In the genomic region with DNA sequence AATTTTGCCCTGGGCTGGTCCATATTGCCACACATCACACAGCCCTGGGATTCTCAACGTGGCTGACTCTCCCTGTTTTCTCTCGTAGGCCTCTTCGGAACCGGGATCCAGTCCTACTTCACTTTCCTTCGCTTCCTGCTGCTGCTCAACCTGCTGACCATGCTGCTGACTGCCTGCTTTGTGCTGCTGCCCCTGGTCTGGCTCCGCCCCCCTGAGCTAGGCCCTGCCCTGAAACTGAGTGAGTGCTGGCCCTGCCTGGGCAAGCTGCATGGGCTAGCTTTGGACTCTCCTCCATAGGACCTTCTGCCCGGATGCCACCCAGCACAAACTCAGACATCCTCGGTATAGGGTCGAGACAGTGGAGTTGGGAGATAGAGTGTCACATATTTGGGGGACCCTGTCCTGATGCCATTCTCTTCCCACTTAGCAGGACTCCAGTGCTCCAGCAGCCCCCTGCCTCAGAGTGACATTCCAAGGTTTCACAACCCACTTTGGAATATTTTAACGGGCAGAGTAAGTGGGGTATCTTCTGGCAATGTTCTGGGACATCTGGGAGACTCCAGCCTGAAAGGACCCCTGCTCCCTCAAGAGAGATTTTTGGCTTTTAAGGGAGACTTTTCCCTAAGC, we compare ENCODE assay signal across 8 mouse cellular contexts. TPM values are rescaled to one million over a fixed set of nuclear protein-coding genes. Genes with fewer than 3 reads are reported as not detected.
DNase-seq lines count a peak whose midpoint lies in the region; ATAC-seq and TF ChIP-seq lines count a peak whose summit lies in the region.

No protein-coding gene starts in this region.

- H3K27me3 ChIP-seq in erythroblast, embryonic 14.5 days (ENCODE audit: control insufficient read depth): no peaks in the 10 kb centered on the region; the same call in 1 of the 2 replicates
- peaks cover 27% of the 10 kb centered on the region for H3K27me3 ChIP-seq in hindbrain, embryonic 15.5 days
- H3K27me3 ChIP-seq in liver, embryonic 12.5 days (replicated peaks): no peaks in the 10 kb centered on the region; the same call in none of the 2 replicates

- H3K4me1 ChIP-seq in erythroblast, embryonic 14.5 days (ENCODE audit: control insufficient read depth): peaks cover 76% of the 10 kb centered on the region
- H3K4me1 ChIP-seq in hindbrain, embryonic 15.5 days (replicated peaks): peaks cover 42% of the 10 kb centered on the region
- H3K4me1 ChIP-seq in liver, embryonic 12.5 days: peaks cover 65% of the 10 kb centered on the region

- peak overlapping the region; percentile 54 for H3K4me2 ChIP-seq in hindbrain, embryonic 15.5 days
- peak overlapping the region; percentile 95 for H3K4me2 ChIP-seq in liver, embryonic 12.5 days

- DNase-seq in MN1 (ENCODE audit: low spot score): peak; percentile 33
- DNase-seq in retina, embryonic 14.5 days (ENCODE audit: low spot score): peak; percentile 23
- no peak for DNase-seq in left cerebral cortex, adult 2 months (ENCODE audit: extremely low spot score in 1 of 2, low spot score in 2 of 2)
- no peak for DNase-seq in gastrocnemius, postnatal 25 days

- ATAC-seq in hindbrain, embryonic 15.5 days (ENCODE audit: low FRiP score, low read depth): no peak
- ATAC-seq in liver, embryonic 12.5 days: peak; percentile 36; the same call in 1 of the 2 replicates
- no peak for ATAC-seq in cerebellum, adult (ENCODE audit: insufficient number of reproducible peaks, low FRiP score, low TSS enrichment)

- no peaks in the 10 kb centered on the region for H3K9me3 ChIP-seq in erythroblast, embryonic 14.5 days (ENCODE audit: control insufficient read depth, low read length)
- no peaks in the 10 kb centered on the region for H3K9me3 ChIP-seq in hindbrain, embryonic 15.5 days
- no peaks in the 10 kb centered on the region for H3K9me3 ChIP-seq in liver, embryonic 12.5 days (replicated peaks)

- no peak overlapping the region for H3K27ac ChIP-seq in hindbrain, embryonic 15.5 days (replicated peaks)
- peak overlapping the region; percentile 100 for H3K27ac ChIP-seq in liver, embryonic 12.5 days
- H3K27ac ChIP-seq in left cerebral cortex, adult 2 months: no peak overlapping the region

- 42% methylated on average over 10 of the region's 10 CpGs for WGBS in hindbrain, embryonic 15.5 days
- WGBS in liver, embryonic 12.5 days (ENCODE audit: insufficient replicate concordance): 36% methylated on average over 10 of the region's 10 CpGs

- H3K36me3 ChIP-seq in erythroblast, embryonic 14.5 days (ENCODE audit: control insufficient read depth): peaks cover 70% of the 10 kb centered on the region
- no peaks in the 10 kb centered on the region for H3K36me3 ChIP-seq in hindbrain, embryonic 15.5 days
- H3K36me3 ChIP-seq in liver, embryonic 12.5 days: peaks cover 50% of the 10 kb centered on the region

- H3K9ac ChIP-seq in hindbrain, embryonic 15.5 days: peak overlapping the region; percentile 14; the same call in 1 of the 2 replicates
- peak overlapping the region; percentile 90 for H3K9ac ChIP-seq in liver, embryonic 12.5 days

- TF ChIP-seq CTCF in left cerebral cortex, adult 2 months (IDR thresholded peaks at IDR 0.05): no peak

- peak overlapping the region; percentile 79 for H3K4me3 ChIP-seq in erythroblast, embryonic 14.5 days (replicated peaks)
- H3K4me3 ChIP-seq in hindbrain, embryonic 15.5 days: peak overlapping the region; percentile 24; the same call in 1 of the 2 replicates
- peak overlapping the region; percentile 92 for H3K4me3 ChIP-seq in liver, embryonic 12.5 days
- H3K4me3 ChIP-seq in left cerebral cortex, adult 2 months: no peak overlapping the region

- intact Hi-C loops in left cerebral cortex, adult 2 months (cut with DNase I): loop anchor here (2.0 kb wide), 1 partner anchor 71 kb away; no protein-coding TSS in a partner anchor

RNA-seq across cellular contexts. Expression of a gene that starts 1.8 kb away (rescaled TPM):
- polyA plus RNA-seq in erythroblast, embryonic 14.5 days (2012): 61.5 and 62.4 TPM in 2 replicates
- 6.0 TPM in 2 replicates for polyA plus RNA-seq in hindbrain, embryonic 15.5 days (2015; fragmentation: Nextera tagmentation; extraction: Ambion mirVana)
- 55.5 and 58.2 TPM in 2 replicates for polyA plus RNA-seq in liver, embryonic 12.5 days (2016; fragmentation: Nextera tagmentation; extraction: Ambion mirVana)
- total RNA-seq in left cerebral cortex, adult 2 months (2021): 1 to 10 TPM; 7.8 to 9.3 TPM
- total RNA-seq in gastrocnemius, postnatal 25 days (2021): 1 to 10 TPM; 6.8 to 7.8 TPM

RNA-seq across cellular contexts. Expression of a gene that starts 1.9 kb away (rescaled TPM):
- polyA plus RNA-seq in erythroblast, embryonic 14.5 days (2012): 39.5 and 54.7 TPM in 2 replicates
- polyA plus RNA-seq in hindbrain, embryonic 15.5 days (2015; fragmentation: Nextera tagmentation; extraction: Ambion mirVana): 0.77 and 0.83 TPM in 2 replicates
- 19.8 and 21.6 TPM in 2 replicates for polyA plus RNA-seq in liver, embryonic 12.5 days (2016; fragmentation: Nextera tagmentation; extraction: Ambion mirVana)
- 1 to 10 TPM in 1 of 2 experiments, under 1 TPM in 1; 0.88 to 1.3 TPM for total RNA-seq in left cerebral cortex, adult 2 months (2021)
- total RNA-seq in gastrocnemius, postnatal 25 days (2021): 1 to 10 TPM in 1 of 2 experiments, under 1 TPM in 1; 0.56 to 1.6 TPM

RNA-seq across cellular contexts. Expression of a gene that starts 13.7 kb away (rescaled TPM):
- polyA plus RNA-seq in erythroblast, embryonic 14.5 days (2012): 202 and 213 TPM in 2 replicates
- polyA plus RNA-seq in hindbrain, embryonic 15.5 days (2015; fragmentation: Nextera tagmentation; extraction: Ambion mirVana): not detected in 2 replicates
- polyA plus RNA-seq in liver, embryonic 12.5 days (2016; fragmentation: Nextera tagmentation; extraction: Ambion mirVana): 97.6 and 97.7 TPM in 2 replicates
- total RNA-seq in left cerebral cortex, adult 2 months (2021): not detected
- total RNA-seq in gastrocnemius, postnatal 25 days (2021): not detected

RNA-seq across cellular contexts. Expression of a gene that starts 25.7 kb away (rescaled TPM):
- polyA plus RNA-seq in erythroblast, embryonic 14.5 days (2012): 0.16 TPM in 2 replicates
- 0.93 and 1.6 TPM in 2 replicates for polyA plus RNA-seq in hindbrain, embryonic 15.5 days (2015; fragmentation: Nextera tagmentation; extraction: Ambion mirVana)
- polyA plus RNA-seq in liver, embryonic 12.5 days (2016; fragmentation: Nextera tagmentation; extraction: Ambion mirVana): 0.23 and 0.27 TPM in 2 replicates
- 1 to 10 TPM; 2.3 to 4.6 TPM for total RNA-seq in left cerebral cortex, adult 2 months (2021)
- total RNA-seq in gastrocnemius, postnatal 25 days (2021): 1 to 10 TPM; 1.0 to 1.1 TPM

RNA-seq across cellular contexts. Expression of a gene that starts 25.7 kb away (rescaled TPM):
- polyA plus RNA-seq in erythroblast, embryonic 14.5 days (2012): 7.2 and 10.2 TPM in 2 replicates
- polyA plus RNA-seq in hindbrain, embryonic 15.5 days (2015; fragmentation: Nextera tagmentation; extraction: Ambion mirVana): 17.2 and 19.3 TPM in 2 replicates
- 61.5 and 66.4 TPM in 2 replicates for polyA plus RNA-seq in liver, embryonic 12.5 days (2016; fragmentation: Nextera tagmentation; extraction: Ambion mirVana)
- 10 to 100 TPM in 1 of 2 experiments, 1 to 10 TPM in 1; 8.7 to 11.1 TPM for total RNA-seq in left cerebral cortex, adult 2 months (2021)
- total RNA-seq in gastrocnemius, postnatal 25 days (2021): 100 to 1,000 TPM; 143 to 146 TPM

Comparison
In these comparisons a context has a peak if more than half of its experiments do, and no peak if none do; other contexts are left out.
1. DNase-seq: peak in MN1 (single experiment) and retina, embryonic 14.5 days (single experiment); none in left cerebral cortex, adult 2 months (0 of 2) and gastrocnemius, postnatal 25 days (single experiment).
2. RNA of a gene that starts 1.9 kb away (polyA plus RNA-seq): 39.5 to 54.7 TPM in erythroblast, embryonic 14.5 days and 19.8 to 21.6 TPM in liver, embryonic 12.5 days; 0.77 to 0.83 TPM in hindbrain, embryonic 15.5 days; every median in the first group is over 10 times any median in the second.
3. RNA of a gene that starts 13.7 kb away (polyA plus RNA-seq): 202 to 213 TPM in erythroblast, embryonic 14.5 days and 97.6 to 97.7 TPM in liver, embryonic 12.5 days; not detected in hindbrain, embryonic 15.5 days; every median in the first group is over 10 times any median in the second.